Mouse (Mus musculus) kidney, postnatal 36 days (tissue): Measurements from ENCODE around the gene St6galnac3.

Experiments
- DNase-seq, 2 experiments: peaks; one replicate each; pipeline ENCODE4 v3.0.0; 2021 to 2022; ENCODE audit warnings: mixed read lengths in 2 of 2

The St6galnac3 gene

GRCm38 (mm10) chr3:153198514-153198913 lies 526.5 kb downstream of the St6galnac3 start:
- DNase-seq: peak; percentile 34 to 43

DNA sequence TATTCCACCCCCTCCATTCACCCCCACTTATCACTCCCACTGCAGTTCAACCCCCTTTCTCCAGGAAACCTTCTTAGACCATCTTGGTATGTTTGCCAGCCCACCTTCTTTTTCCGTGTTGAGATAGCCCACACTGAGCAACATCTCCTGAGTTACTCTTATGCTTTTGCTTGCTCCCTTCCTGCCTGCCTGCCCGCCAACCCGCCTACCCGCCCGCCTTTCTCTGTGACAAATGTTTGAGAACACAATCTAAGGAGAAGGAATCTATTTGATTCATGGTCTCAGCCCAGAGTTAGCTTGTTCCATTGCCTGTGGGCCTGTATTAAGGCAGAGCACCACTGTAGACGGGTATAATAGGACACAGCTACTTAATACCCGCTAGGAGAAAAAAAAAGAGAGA lies 531.9 kb downstream of the St6galnac3 start:
- no peak for DNase-seq

DNA sequence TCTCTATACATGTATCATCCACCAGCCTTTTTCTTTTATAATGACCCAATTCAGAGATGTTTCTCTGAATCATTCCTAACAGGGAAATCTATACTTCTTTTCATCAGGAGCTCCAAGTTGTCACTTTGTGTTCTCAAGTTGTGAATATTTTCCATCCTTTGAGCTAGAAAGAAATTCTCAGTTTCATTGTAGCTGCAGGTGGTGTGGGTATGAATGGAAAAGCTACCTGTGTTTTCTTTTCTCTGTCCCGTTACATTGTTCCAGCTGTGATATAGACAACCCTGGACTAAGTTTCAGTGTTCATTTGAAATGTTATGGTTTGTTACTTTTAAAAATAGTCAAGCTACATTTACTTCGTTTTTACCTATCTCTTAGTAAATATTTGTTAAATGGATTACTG lies 534.2 kb downstream of the St6galnac3 start:
- no peak for DNase-seq

GRCm38 (mm10) chr3:153189685-153190467 lies 535.1 kb downstream of the St6galnac3 start:
- no peak for DNase-seq

DNA sequence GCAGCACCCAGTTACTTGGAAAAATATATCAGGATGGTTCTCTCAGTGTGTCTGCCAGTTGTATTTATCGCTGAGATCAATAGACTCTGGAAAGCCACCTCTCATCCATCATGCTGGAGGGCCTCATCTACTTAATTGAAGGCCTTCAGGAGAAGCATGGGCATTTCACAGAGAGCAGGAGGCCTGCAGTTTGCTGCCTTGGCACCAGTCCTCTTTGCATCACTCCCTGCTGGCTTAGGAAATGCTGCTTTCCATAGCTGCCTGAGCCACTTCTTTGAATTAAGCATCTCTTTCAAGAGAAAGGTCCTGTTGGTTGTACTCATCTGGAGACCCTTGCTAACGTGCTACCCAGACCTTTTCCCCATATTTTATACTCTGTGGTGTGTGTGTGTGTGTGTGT lies 536.8 kb downstream of the St6galnac3 start:
- DNase-seq: no peak

- DNase-seq: no peak
Measured at GRCm38 (mm10) chr3:153185117-153185516, 539.9 kb downstream of the St6galnac3 start.

DNA sequence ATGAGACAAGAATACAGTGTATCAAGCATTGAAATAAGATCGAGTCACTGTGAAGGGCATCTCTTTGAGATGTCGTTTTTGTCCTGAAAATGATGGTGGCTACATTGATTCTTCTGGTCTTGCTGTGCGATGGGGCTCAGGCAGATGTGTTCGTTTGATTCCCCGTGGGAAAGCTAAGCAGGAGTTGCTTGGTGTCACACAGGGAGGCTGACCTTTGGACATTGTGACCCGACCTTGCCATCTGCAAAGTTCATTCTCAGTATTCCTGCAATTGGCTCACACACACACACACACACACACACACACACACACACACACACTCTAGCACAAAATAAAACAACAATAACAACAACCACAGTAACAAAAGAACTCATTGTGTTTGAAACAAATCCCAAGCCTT lies 543.7 kb downstream of the St6galnac3 start:
- no peak for DNase-seq

DNA sequence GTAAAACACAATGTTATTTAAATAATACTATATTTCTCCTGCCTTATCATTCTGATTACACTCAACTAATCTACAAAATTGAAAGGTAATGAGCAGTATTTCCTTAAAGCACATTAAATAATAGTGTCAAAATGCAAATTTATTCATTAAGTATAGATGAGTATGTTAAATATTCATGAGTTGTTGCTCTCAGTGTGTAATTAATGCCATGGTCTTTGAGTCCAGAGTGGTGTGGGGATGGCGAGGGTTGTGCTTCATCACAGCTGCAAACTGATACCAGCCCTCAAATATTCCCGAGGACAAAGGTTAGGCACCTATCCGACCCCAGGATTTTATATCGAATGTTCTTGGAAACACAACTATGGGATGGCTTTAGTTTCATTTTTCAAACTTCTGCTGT lies 548.2 kb downstream of the St6galnac3 start:
- DNase-seq: no peak

- peak in 1 of 2 experiments; percentile 9 for DNase-seq
Measured at GRCm38 (mm10) chr3:153176325-153176724, 548.6 kb downstream of the St6galnac3 start.

DNA sequence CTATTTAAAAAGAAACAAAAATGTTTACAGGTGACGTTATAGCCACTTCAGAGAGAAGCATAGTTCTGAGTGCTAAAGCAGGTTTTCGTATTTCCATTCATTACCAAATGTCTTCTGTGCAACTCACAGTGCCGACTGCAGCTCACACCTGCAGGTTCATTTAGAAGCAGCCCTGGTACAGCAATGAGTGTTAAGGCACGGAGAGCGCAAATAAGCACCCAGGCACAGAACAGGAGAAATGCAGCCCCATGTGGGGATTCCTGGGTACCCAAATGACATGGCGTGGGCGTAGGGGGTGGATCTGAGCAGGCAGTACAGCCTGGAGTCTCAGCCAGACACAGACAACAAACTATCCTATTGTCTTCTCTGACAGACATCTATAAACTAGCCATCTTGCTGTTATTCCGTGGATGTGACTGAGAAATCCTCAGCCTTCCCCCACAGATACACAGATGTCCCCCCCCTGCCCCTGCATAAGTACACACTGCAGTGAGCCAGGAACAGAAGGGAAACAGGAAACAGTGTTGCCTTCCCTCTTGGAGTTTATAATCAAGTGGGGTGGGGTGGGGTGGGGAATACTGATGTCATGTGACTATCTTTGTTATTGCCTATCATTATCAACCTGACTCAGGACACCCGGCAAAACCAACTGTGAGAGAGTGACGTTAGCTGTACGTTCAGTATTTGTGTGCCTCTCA lies 550.5 kb downstream of the St6galnac3 start:
- DNase-seq: no peak

- DNase-seq: no peak
Measured at GRCm38 (mm10) chr3:153173567-153173966, 551.4 kb downstream of the St6galnac3 start.

DNA sequence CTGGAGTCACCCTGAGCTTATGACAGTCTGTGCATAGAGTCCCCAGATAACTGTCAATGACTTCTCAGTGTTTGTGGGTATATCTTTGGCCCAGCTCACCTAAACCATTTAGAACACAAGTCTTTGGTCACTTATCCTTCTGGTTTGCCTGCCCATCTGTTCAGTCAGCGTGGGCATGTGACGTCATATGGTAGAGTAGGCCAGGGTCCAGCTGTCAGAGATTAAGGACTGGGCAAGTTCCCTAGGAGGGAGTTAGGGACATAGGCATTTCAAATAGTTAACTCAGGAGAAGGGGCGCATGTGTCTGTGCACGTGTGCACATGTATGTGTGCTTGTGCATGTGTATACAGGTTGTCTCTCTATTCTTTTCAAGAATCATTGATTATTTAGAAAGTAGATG lies 554.8 kb downstream of the St6galnac3 start:
- DNase-seq: no peak

- no peak for DNase-seq
Measured at GRCm38 (mm10) chr3:153169744-153170143, 555.2 kb downstream of the St6galnac3 start.

DNA sequence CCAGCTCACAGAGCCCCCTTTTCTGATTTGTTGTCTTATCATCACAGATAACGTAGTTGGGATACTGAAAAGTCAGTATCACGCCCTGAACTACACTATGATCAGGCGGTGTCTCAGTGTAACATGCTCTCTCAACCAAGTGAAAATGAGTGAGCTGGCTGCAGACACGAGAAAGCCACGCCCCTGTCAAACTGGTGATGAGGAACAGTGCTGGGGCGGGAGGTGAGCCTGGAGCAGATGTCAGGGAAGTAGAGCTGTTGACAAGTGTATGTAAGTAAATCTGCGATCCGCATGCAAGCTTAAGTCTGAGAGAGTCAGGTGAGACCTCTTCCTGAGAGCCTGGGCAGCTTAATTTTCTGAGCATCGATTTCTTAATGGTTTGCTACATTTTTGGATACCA lies 563.3 kb downstream of the St6galnac3 start:
- no peak for DNase-seq

GRCm38 (mm10) chr3:153160683-153161082 lies 564.3 kb downstream of the St6galnac3 start:
- no peak for DNase-seq

DNA sequence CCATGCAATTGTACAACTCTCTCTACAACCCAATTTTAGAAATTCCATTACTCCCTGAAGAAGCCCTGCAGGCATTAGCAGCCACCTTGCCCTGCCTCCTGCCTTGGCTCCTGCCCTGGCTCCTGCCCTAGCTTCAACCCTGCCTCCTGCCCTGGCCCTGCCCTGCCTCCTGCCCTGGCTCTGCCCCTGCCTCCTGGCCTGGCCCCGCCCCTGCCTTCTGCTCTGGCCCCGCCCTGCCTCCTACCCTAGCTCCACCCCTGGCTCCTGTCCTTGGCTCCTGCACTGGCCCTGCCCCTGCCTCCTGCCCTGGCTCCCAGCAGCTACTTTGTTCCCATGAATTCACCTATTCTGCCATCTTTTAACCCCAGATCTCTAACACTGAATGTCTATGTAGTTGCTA lies 576.1 kb downstream of the St6galnac3 start:
- DNase-seq: peak; percentile 76 to 86
